Mouse (Mus musculus): ENCODE results near the gene Lrrc26.
A peak's percentile ranks its signal among the peaks of the same experiment; 100 is the strongest.
"Not testable (repeated sequence)": the region's sequence is repeated elsewhere in the genome, so short reads cannot be mapped to it uniquely, and the experiment has no call there.

Gene Lrrc26

GRCm38 (mm10) chr2:25289651-25290050, at the start of gene Lrrc26:
Lrrc26 (plus strand) TSS chr2:25289915.
- DNase-seq, result peak; percentile 82 to 88

- no peak for DNase-seq
These were observed 49.4 kb upstream of the Lrrc26 start for GRCm38 (mm10) chr2:25240310-25240709.

- peak; percentile 73 to 82 for DNase-seq
These were observed 48.8 kb upstream of the Lrrc26 start for GRCm38 (mm10) chr2:25240723-25241437.

DNA sequence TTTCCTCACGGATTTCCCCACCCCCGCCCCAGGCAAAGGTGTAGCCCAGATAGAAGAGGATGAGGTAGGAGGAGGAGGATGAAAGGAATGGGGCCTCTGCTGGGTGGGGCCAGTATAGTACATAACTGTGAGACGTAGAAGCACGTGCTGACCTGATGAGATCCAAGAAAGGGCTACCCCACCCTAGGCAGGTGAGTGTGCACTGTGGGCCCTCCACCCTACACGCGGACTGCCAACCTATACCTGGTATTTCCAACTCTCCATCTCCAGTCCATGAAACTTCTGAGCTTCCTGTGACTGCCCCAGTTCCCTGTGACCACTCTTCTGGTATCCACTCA, 48.3 kb upstream of the Lrrc26 start:
- peak in 1 of 2 experiments; percentile 29 for DNase-seq

DNA sequence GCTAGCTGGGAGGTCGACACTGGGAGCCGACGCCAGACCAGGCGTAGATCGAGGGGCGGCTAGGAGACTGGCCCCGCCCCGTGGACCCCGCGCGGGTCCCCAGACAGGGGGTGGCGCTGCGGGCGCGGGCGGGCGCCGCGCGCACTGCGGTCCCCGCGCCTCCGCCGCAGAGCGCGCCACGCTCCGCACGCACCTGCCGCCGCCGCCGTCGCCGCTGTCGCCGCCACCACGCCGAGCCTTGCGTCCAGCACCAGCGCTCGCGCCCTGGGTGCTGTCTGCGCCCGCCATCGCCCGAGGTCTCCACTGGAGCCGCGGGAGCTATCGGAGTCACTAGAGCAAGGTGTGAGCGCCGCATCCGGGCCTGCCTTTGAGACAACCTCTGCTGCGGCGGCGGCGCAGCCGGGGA, 47.6 kb upstream of the Lrrc26 start, which contains the start of the genes Rnf208 and Cysrt1:
Gene Rnf208 (plus strand): TSS at position 155 of the 406 bp plus-strand sequence.
Gene Cysrt1 (minus strand): TSS at position 352 of the 406 bp plus-strand sequence.
- DNase-seq, result peak; percentile 72 to 81

- peak in 1 of 2 experiments; percentile 27 for DNase-seq
These were observed 46.4 kb upstream of the Lrrc26 start for GRCm38 (mm10) chr2:25243342-25243741.

- DNase-seq, result peak in 1 of 2 experiments; percentile 6
These were observed 45.6 kb upstream of the Lrrc26 start for GRCm38 (mm10) chr2:25244144-25244543.

GRCm38 (mm10) chr2:25246183-25247072, 43.3 kb upstream of the Lrrc26 start, which contains the start of gene AL732309.1:
AL732309.1 (minus strand) TSS chr2:25246863.
- DNase-seq, result peak; percentile 44 to 63

GRCm38 (mm10) chr2:25252331-25252730, 37.4 kb upstream of the Lrrc26 start:
- DNase-seq, result peak in 1 of 2 experiments; percentile 52

DNA sequence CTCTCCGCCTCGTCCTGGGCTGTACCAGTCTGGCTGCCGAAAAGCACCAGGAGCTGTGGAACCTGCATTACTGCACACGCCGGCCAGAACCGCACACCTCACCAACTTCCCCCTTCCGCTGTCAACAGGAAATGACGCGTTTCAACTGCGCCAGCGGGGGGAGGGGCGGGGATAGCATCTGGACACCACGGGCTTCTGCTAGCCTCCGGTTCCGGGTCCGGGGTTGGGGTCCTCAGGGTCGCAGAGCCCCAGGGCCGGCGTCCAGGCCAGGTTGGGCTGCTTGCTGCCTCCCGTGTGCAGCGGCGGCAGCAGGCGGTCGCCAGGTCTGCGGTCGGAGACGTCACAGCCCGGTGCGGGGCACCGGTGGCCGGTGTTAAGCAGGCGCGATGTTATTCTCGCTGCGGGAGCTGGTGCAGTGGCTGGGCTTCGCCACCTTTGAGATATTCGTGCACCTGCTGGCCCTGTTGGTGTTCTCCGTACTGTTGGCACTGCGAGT, 34.4 kb upstream of the Lrrc26 start, which contains the start of gene Tmem203:
Gene Tmem203 (plus strand): TSS at position 156 of the 496 bp plus-strand sequence.
- peak; percentile 92 to 94 for DNase-seq

DNA sequence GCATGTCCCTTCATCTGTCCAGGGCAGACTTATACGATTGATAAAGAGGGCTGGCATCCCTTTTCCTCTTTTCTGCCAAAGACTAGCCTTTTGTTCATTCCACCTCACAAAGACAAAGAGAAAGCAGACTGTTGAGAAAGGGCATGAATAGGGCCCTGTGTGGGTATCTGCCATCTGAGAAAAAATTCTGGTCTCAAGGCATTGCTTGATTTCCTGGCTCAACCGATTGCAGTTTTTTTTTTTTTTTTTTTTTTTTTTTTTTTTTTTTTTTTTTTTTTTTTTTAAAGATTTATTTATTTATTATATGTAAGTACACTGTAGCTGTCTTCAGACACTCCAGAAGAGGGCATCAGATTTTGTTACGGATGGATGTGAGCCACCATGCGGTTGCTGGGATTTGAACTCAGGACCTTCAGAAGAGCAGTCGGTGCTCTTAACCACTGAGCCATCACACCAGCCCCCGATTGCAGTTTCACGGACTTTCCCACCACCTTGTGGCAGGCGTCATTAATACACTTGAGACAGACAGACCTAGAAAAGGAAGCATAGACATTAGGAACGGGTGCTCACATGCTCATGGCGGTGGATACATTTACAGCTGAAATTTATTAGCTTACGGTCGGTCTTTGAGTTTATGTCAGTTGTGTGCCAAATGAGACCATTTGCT, 33.1 kb upstream of the Lrrc26 start:
- peak; percentile 41 to 76 for DNase-seq

DNA sequence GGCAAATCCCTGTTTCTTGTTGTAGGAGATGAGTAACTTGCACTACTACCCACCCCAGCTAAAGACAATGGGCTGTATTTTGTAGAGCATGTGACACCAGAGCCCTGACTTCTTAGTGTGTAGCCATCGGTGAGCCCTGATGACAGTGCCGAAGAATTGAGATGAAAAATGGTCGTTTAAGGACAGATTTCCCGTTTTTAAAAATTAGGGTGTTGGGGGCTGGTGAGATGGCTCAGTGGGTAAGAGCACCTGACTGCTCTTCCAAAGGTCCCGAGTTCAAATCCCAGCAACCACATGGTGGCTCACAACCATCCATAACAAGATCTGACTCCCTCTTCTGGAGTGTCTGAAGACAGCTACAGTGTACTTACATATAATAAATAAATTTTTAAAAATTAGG, 32.5 kb upstream of the Lrrc26 start:
- DNase-seq, result not testable (repeated sequence)

DNA sequence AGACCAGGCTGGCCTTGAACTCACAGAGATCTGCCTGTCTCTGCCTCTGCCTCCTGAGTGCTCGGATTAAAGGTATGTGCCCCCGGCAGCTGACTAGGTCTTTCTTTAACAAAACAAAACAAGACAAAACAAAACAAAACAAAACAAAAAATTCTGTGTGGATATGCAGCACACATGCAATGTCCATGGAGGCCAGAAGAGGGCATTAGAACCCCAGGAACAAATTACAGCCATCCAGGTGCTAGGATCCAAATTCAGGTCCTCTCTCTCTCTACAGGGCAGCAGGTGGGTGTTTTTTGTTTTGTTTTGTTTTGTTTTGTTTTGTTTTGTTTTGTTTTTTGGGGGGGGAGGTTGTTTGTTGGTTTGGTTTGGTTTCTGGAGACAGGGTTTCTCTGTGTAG, 30.8 kb upstream of the Lrrc26 start:
- DNase-seq, result peak in 1 of 2 experiments; percentile 52

GRCm38 (mm10) chr2:25261870-25262269, 27.8 kb upstream of the Lrrc26 start:
- DNase-seq, result peak in 1 of 2 experiments; percentile 38

- DNase-seq, result peak; percentile 97 to 98
These were observed 27.4 kb upstream of the Lrrc26 start, which contains the start of gene Tprn for GRCm38 (mm10) chr2:25262291-25262767. Tprn (plus strand) TSS chr2:25262618.

GRCm38 (mm10) chr2:25262795-25263622, 26.7 kb upstream of the Lrrc26 start:
- DNase-seq, result peak; percentile 86 to 88

GRCm38 (mm10) chr2:25263623-25264285, 26.0 kb upstream of the Lrrc26 start:
- DNase-seq, result peak in 1 of 2 experiments; percentile 55

- peak in 1 of 2 experiments; percentile 44 for DNase-seq
These were observed 25.4 kb upstream of the Lrrc26 start for GRCm38 (mm10) chr2:25264286-25264660.

GRCm38 (mm10) chr2:25264851-25265250, 24.9 kb upstream of the Lrrc26 start:
- DNase-seq, result peak; percentile 87 to 93

DNA sequence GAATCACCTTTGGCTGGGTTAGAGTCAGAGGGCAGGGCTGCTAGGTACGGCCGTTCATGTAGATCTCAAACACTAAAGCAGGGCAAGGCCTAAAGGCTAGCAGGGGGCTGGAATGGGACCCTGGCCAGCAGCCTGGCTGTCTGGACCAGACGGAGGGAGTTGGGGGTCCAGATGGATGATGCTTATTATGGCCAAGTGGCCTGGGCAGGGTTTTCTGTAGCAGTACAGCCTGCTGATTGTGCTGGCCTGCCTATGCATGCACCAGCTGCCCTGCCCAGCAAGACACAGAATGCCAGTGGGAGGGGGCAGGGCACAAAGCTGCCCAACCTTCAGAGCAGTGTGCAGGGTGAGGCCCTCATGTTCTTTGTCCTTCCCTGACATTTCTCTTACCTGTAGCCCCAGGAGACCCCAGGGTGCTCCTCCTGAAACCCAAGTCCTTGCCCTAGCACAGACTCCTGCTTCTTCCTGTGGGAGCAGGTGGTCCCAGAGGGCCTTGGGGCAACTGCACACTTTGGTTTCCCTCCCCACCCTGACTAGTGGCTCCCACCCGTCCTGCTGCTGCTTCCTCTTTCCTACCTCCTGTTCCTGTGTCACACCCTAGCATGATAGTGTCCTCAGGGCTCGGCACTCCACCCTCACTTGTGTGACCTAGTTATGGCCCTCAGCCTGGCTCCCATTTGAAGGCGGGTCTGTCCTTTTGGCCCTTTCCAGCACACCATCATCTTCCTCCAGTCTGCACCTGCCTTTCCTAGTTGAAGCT, 23.6 kb upstream of the Lrrc26 start:
- DNase-seq, result peak; percentile 97 to 98
